16 mouse cellular contexts compared by ENCODE assay signal in genomic region chr5:92842417-92842816, GRCm38 (mm10).
DNase-seq lines count a peak whose midpoint lies in the region; ATAC-seq and TF ChIP-seq lines count a peak whose summit lies in the region.
"Had no signal": no experiment of that assay in that cellular context is flagged by ENCODE, and none has a peak within 500 bp of the region (broad histone marks: within the 10 kb centered on the region; RNA-seq: fewer than 3 reads in every experiment).

No protein-coding gene starts in this region.

- no peak for ATAC-seq in midbrain, embryonic 11.5 days (ENCODE audit: low FRiP score)
- ATAC-seq: CD4-positive, CD25-positive, alpha-beta regulatory T cell, adult 4 months; forebrain, embryonic 16.5 days; midbrain, embryonic 15.5 days had no signal

- no peak for TF ChIP-seq CTCF in kidney, adult 2 months (conservative IDR thresholded peaks at IDR 0.05; ENCODE audit: insufficient read depth, insufficient read length, low read depth, low read length)

- peaks cover 21% of the 10 kb centered on the region for H3K4me1 ChIP-seq in kidney, adult 2 months (ENCODE audit: control insufficient read depth, insufficient read depth, low read length)
- peaks cover 53% of the 10 kb centered on the region for H3K4me1 ChIP-seq in midbrain, embryonic 10.5 days
- H3K4me1 ChIP-seq in midbrain, embryonic 11.5 days (ENCODE audit: control insufficient read depth, insufficient read depth, low read length) = peaks cover 19% of the 10 kb centered on the region

- 12% methylated on average over 8 of the region's 8 CpGs for WGBS in kidney, adult 2 months
- WGBS in midbrain, embryonic 10.5 days = 80% methylated on average over 8 of the region's 8 CpGs
- WGBS in midbrain, embryonic 11.5 days = 74% methylated on average over 8 of the region's 8 CpGs

- no peak overlapping the region for H3K9ac ChIP-seq in midbrain, embryonic 11.5 days (ENCODE audit: low read length)
- H3K9ac ChIP-seq: midbrain, embryonic 15.5 days had no signal

- H3K4me3 ChIP-seq in kidney, adult 2 months (ENCODE audit: insufficient read depth, low read depth, low read length) = no peak overlapping the region
- no peak overlapping the region for H3K4me3 ChIP-seq in midbrain, embryonic 10.5 days
- H3K4me3 ChIP-seq in midbrain, embryonic 11.5 days (ENCODE audit: low read depth, low read length) = no peak overlapping the region
- H3K4me3 ChIP-seq: gastrocnemius, adult 2 months; heart, adult 2 months; midbrain, embryonic 15.5 days had no signal

- DNase-seq in kidney, adult 2 months = no peak
- DNase-seq in kidney, postnatal 36 days = no peak
- DNase-seq in midbrain, embryonic 10.5 days (ENCODE audit: low spot score) = no peak
- no peak for DNase-seq in midbrain, embryonic 11.5 days (ENCODE audit: low spot score, missing footprints)
- DNase-seq in lung, postnatal 10 days = peak; percentile 40
- no peak for DNase-seq in left cerebral cortex, adult 9 months (ENCODE audit: low spot score in 2 of 2)
- no peak for DNase-seq in right cerebral cortex, postnatal 25 days
- DNase-seq: adrenal gland, postnatal 14 days; cerebellum, adult 9-11 months; gastrocnemius, adult 2 months; liver; right cerebral cortex, adult 18-20 months had no signal

- no peak overlapping the region for H3K4me2 ChIP-seq in midbrain, embryonic 11.5 days
- H3K4me2 ChIP-seq: midbrain, embryonic 15.5 days had no signal

- peak overlapping the region; percentile 59 for H3K27ac ChIP-seq in kidney, adult 2 months (ENCODE audit: insufficient read depth, low read depth, low read length)
- H3K27ac ChIP-seq in midbrain, embryonic 10.5 days (replicated peaks) = 0 out of 2 replicates have a peak overlapping the region, but pooled peaks have one; percentile 79
- no peak overlapping the region for H3K27ac ChIP-seq in midbrain, embryonic 11.5 days (ENCODE audit: low read depth, low read length)
- H3K27ac ChIP-seq: gastrocnemius, adult 2 months; midbrain, embryonic 15.5 days had no signal

- no peaks in the 10 kb centered on the region for H3K27me3 ChIP-seq in kidney, adult 2 months (replicated peaks; ENCODE audit: control insufficient read depth, insufficient read depth, low read length)
- H3K27me3 ChIP-seq in midbrain, embryonic 10.5 days (ENCODE audit: low read depth, poor library complexity, severe bottlenecking) = no peaks in the 10 kb centered on the region
- no peaks in the 10 kb centered on the region for H3K27me3 ChIP-seq in midbrain, embryonic 11.5 days (ENCODE audit: control insufficient read depth, insufficient read depth, low read length)
- H3K27me3 ChIP-seq: midbrain, embryonic 15.5 days had no signal

- no peaks in the 10 kb centered on the region for H3K9me3 ChIP-seq in midbrain, embryonic 10.5 days (replicated peaks)
- no peaks in the 10 kb centered on the region for H3K9me3 ChIP-seq in midbrain, embryonic 11.5 days (ENCODE audit: control insufficient read depth, low read length)
- H3K9me3 ChIP-seq: midbrain, embryonic 15.5 days had no signal

- H3K36me3 ChIP-seq in kidney, adult 2 months (ENCODE audit: control insufficient read depth, insufficient read depth, low read length) = no peaks in the 10 kb centered on the region
- peaks cover 10% of the 10 kb centered on the region for H3K36me3 ChIP-seq in midbrain, embryonic 10.5 days
- no peaks in the 10 kb centered on the region for H3K36me3 ChIP-seq in midbrain, embryonic 11.5 days (ENCODE audit: control insufficient read depth, insufficient read depth, low read length)
- H3K36me3 ChIP-seq: midbrain, embryonic 15.5 days had no signal

- no peak for TF ChIP-seq POLR2A in kidney, adult 2 months (IDR thresholded peaks at IDR 0.05; ENCODE audit: low read depth, low read length)
